ENCODE assay signal across 14 mouse cellular contexts in genomic region chr2:44873718-44874117, GRCm38 (mm10).
"Had no signal": no experiment of that assay in that cellular context is flagged by ENCODE, and none has a peak within 500 bp of the region (broad histone marks: within the 10 kb centered on the region; RNA-seq: fewer than 3 reads in every experiment).

No protein-coding gene starts in this region.

- DNase-seq: kidney, adult 9 months; kidney, postnatal 36 days; layer of hippocampus, adult 9-11 months; layer of hippocampus, postnatal 36 days; lung, embryonic 14.5 days; lung, postnatal 14 days; right cerebral cortex, postnatal 25 days; thymus, postnatal 36 days had no signal

- H3K4me1 ChIP-seq: limb, embryonic 15.5 days; liver, embryonic 12.5 days; midbrain, embryonic 13.5 days had no signal

- H3K4me3 ChIP-seq: limb, embryonic 15.5 days; liver, embryonic 12.5 days; megakaryocyte, embryonic 14.5 days; midbrain, embryonic 13.5 days had no signal

- H3K9ac ChIP-seq: limb, embryonic 15.5 days; liver, embryonic 12.5 days; lung, embryonic 14.5 days; midbrain, embryonic 13.5 days had no signal

- H3K27me3 ChIP-seq: limb, embryonic 15.5 days; liver, embryonic 12.5 days; megakaryocyte, embryonic 14.5 days; midbrain, embryonic 13.5 days had no signal

- ATAC-seq: liver, embryonic 12.5 days; midbrain, embryonic 13.5 days had no signal

- H3K36me3 ChIP-seq: limb, embryonic 15.5 days; liver, embryonic 12.5 days; midbrain, embryonic 13.5 days had no signal

- H3K27ac ChIP-seq: kidney, postnatal 0 days; limb, embryonic 15.5 days; liver, embryonic 12.5 days; macrophage; midbrain, embryonic 13.5 days had no signal

- H3K4me2 ChIP-seq: limb, embryonic 15.5 days; liver, embryonic 12.5 days; lung, embryonic 14.5 days; midbrain, embryonic 13.5 days had no signal

- H3K9me3 ChIP-seq: limb, embryonic 15.5 days; liver, embryonic 12.5 days; megakaryocyte, embryonic 14.5 days; midbrain, embryonic 13.5 days had no signal
